Mouse (Mus musculus) gastrocnemius, adult 18-20 months (tissue): ENCODE measurements at regions not wholly inside any gene's neighbourhood (a gene's known extent, or its start where the extent isn't known, plus 50 kb on each side); places are given as distances from the start of the nearest gene placed in this dataset.
A peak's percentile ranks its signal among the peaks of the same experiment; 100 is the strongest.

Source experiments
- DNase-seq: peaks from one replicate; pipeline ENCODE4 v3.0.0; 2021; ENCODE audit warnings: low spot score

GRCm38 (mm10) chr8:91901525-91902281 is 99.8 kb upstream of the Irx3 start:
- DNase-seq = peak; percentile 84

- DNase-seq = no peak
Measured at GRCm38 (mm10) chr8:91899747-91900146, 97.9 kb upstream of the Irx3 start.

- no peak for DNase-seq
Measured at GRCm38 (mm10) chr8:91897381-91897780, 95.5 kb upstream of the Irx3 start.

DNA sequence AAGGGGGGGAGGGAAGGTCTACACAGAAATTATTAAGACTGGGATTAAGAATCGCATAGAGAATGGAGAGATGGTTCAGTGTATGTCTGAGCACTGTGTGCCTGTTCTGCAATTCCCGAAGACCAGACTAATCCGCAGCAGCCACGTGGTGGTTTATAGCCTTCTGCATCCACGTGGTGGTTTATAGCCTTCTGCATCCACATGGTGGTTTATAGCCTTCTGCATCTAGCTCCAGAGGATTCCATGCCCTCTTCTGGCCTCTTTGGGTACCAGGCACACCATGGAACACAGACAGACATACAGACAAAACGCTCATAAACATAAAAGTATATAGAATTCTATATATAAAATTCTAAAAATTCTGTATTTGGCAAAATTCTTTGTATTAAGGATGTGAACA is 94.1 kb upstream of the Irx3 start:
- DNase-seq = no peak

DNA sequence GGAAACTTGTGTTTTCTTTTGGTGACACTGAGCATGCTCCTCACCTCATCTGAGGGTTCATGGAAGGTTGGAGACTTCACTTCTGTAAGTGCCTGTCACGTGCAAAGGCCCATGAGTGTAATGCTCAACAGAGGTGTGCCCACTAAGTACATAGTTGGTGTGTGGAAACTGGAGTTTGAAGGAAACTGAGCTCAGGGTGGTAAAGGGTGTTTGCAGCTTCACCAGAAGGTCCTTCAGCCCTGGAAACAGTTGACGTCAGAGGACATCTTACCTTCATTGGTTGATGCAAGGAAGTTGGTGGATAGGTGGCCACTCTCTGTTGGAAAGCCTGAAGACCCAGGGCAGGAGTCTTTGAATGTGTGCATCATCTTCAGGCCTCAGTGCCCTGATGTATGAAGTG is 83.0 kb upstream of the Irx3 start:
- no peak for DNase-seq

GRCm38 (mm10) chr8:91884325-91884724 is 82.5 kb upstream of the Irx3 start:
- DNase-seq = no peak

GRCm38 (mm10) chr8:91883012-91883411 is 81.1 kb upstream of the Irx3 start:
- no peak for DNase-seq

DNA sequence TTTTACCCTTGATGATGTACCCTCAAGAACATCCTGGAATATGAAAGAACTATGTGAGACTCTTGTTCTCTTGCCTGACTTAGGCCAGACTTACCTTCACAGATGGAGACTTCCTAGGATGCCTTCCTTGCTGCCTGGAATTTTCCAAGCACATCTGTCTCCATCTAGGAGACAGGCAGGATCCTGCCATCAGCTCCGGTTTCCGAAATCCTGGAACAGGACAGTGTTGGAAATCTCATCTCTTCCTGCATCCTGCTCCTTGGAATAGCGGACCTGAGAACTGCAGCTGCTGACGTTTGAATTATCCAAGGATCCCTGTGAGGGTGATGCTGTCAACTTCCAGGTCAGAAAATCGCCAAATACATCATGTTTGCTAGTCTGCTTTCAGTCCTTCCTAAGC is 77.0 kb upstream of the Irx3 start:
- no peak for DNase-seq

GRCm38 (mm10) chr8:91876161-91876560 is 74.3 kb upstream of the Irx3 start:
- DNase-seq = no peak

- DNase-seq = no peak
Measured at GRCm38 (mm10) chr8:91873232-91873631, 71.4 kb upstream of the Irx3 start.

DNA sequence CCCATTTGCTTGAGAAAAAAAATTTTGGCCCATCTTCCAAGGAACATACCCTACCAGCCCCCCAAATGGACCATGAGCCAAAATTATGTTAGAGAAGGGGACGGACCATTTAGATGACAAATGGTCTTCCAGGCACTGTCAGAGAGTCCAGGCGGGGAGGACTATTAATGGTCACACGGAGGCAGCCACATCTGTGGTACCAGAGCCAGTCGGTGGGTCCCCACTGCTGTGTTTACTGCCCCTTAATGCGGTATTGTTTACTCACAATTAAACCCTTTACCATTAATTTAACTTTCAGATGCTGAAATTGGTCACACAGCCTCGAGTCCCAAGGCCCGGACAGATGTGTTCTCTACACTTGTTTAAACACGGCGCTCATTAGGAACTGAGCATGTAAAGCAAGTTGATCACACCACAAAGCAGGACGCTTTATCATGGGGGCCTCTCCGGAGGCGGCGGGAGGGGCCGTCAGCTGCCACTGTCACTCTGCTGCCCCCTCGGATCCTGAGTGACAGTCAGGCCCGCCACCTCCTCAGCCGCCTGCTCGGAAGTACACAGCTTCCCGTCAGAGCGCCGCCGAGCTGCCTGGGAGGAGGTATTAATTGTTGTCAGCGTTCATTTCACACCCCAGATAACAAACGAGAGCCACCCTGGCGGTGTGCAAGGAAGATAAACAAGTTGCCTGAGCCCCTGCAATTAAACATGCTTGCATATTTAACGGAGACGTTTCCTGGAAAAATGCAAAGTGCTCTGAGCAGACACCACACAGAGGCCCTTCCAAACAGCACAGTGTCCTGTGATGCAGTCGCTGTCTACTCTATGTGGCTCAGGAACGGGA is 70.6 kb upstream of the Irx3 start:
- DNase-seq = peak; percentile 6

GRCm38 (mm10) chr8:91867069-91867468 is 65.2 kb upstream of the Irx3 start:
- no peak for DNase-seq

- no peak for DNase-seq
Measured at GRCm38 (mm10) chr8:91866076-91866475, 64.2 kb upstream of the Irx3 start.

DNA sequence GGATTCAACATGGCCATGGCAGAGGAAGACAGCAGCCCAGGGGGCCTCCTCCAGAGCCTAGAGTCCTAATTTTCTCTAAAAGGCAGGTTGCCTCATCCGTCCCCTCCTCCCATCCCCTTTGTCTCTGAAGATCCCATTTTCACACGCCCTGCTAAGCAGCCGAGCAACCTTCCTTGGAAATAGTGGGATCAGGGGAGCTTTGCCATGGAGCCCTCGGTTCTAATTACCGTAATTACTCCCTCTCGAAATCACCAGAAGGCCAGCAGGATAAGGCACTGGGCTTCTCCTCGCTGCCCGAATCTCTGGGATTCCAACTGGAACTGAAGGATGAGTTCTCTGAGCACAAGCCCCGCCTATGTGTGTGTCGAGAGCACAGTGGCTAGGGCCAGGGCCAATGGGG is 63.5 kb upstream of the Irx3 start:
- DNase-seq = no peak

DNA sequence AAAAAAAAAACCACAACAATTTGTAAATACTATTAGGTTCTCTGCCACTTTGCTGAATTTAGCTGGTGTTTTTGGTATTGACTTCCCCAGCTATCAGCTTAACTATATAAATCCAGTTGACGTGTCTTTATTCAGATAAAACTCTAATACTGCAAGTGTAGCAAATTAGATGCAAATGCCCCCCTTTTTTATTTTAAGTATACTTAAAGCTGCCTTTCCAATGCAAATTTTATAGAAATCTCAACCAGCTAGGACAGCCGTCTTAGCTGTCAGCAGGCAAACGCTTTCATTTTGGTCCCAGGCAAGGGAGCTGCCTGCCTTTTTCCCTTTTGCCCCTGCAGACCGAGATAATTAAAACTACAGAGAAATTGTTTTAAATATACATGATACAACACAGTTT is 61.6 kb upstream of the Irx3 start:
- DNase-seq = no peak

DNA sequence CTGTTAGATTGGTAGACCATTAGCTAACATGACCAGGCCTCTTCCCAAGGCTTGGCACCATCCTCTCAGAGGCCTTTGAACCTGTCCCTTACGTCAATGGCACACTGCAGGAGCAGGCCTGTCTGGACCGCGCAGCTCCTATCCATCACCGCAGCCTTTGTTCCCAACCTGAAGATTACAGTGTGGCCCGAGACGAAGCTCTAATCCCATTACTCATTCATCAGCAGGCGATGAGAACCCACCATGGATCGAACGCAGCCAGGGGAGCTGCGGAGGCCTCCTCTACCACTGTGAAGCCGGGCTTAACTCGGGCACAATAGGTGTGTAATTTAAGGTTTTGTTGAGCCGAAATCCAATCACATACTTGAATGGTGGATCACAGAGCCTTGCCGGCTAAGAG is 54.0 kb upstream of the Irx3 start:
- no peak for DNase-seq

- DNase-seq = no peak
Measured at GRCm38 (mm10) chr8:91854369-91854768, 52.5 kb upstream of the Irx3 start.

DNA sequence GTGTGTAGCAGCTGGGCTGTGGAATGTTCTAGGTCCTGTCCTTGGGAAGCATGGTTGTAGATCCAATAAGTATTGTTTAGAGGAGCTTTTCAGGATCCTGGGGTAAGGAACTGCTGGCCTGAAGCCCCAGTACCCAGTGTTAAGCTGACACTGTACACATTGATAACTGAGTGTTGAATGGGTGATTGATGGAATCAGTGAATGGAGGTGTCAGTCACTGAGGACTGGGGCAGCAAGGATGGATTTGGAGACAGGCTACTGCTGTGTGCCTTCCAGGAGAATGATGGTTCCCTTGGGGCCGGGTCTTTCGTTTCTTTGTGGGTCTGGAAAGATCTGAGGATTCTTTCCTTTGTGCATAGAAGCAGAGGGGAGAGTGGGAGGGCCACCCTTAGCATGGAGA is 51.9 kb upstream of the Irx3 start:
- no peak for DNase-seq

GRCm38 (mm10) chr8:91853336-91853735 is 51.5 kb upstream of the Irx3 start:
- no peak for DNase-seq
